Mouse (Mus musculus) liver, embryonic 16.5 days (tissue): ENCODE measurements around the gene Samt1. TPM values are rescaled to one million over a fixed set of nuclear protein-coding genes. Genes with fewer than 3 reads are reported as not detected.
"Not testable (repeated sequence)": the region's sequence is repeated elsewhere in the genome, so short reads cannot be mapped to it uniquely, and the experiment has no call there.

ENCODE experiments used
- ATAC-seq: fragments of 200-750 bp; cut with Nextera tagmentation; 2 replicates; pipeline ENCODE4 v1.8.0; 2017; ENCODE audit warnings: low read depth, mild to moderate bottlenecking, moderate number of reproducible peaks, moderate library complexity
- H3K27ac ChIP-seq: fragments of 300-500 bp; sonication (generic); 2 replicates; pipeline ENCODE4 v1.5.1; 2014; ENCODE audit warnings: mild to moderate bottlenecking, low read length
- H3K27me3 ChIP-seq: fragments of 300-500 bp; sonication (generic); 2 replicates; pipeline ENCODE4 v1.6.1; 2014; ENCODE audit warnings: low read depth, low read length, mixed read lengths; ENCODE audit not compliant: control insufficient read depth, insufficient read depth
- H3K36me3 ChIP-seq: fragments of 300-500 bp; sonication (generic); 2 replicates; pipeline ENCODE4 v1.6.1; 2014; ENCODE audit warnings: mild to moderate bottlenecking; ENCODE audit not compliant: control insufficient read depth, insufficient read depth
- H3K4me1 ChIP-seq: fragments of 300-500 bp; sonication (generic); 2 replicates; pipeline ENCODE4 v1.6.1; 2014; ENCODE audit warnings: low read depth, low read length, mixed read lengths; ENCODE audit not compliant: control insufficient read depth
- H3K4me2 ChIP-seq: fragments of 300-500 bp; sonication (generic); 2 replicates; pipeline ENCODE4 v1.6.1; 2014; ENCODE audit warnings: low read depth, low read length, mixed read lengths
- H3K4me3 ChIP-seq: fragments of 300-500 bp; sonication (generic); 2 replicates; pipeline ENCODE4 v1.5.1; 2014; ENCODE audit warnings: low read depth, mild to moderate bottlenecking, low read length
- H3K9ac ChIP-seq: fragments of 300-500 bp; sonication (generic); 2 replicates; pipeline ENCODE4 v1.6.1; 2014; ENCODE audit warnings: low read depth, low read length
- H3K9me3 ChIP-seq: fragments of 300-500 bp; sonication (generic); replicated peaks from 2 replicates; pipeline ENCODE4 v1.6.1; 2016; ENCODE audit warnings: low read length; ENCODE audit not compliant: control insufficient read depth
- WGBS: fragments of 180-500 bp; shearing (Covaris S2); extraction: QIAGEN DNeasy Blood & Tissue Kit; methylation state at CpG from one replicate; pipeline ENCODE4 v1.1.7; 2014; ENCODE audit not compliant: insufficient replicate concordance; 5-methylcytosine and 5-hydroxymethylcytosine counted together
- polyA plus RNA-seq: library from polyadenylated mRNA; unstranded; fragments of >200 nt; fragmentation: Nextera tagmentation; extraction: Ambion mirVana; gene quantifications from 2 replicates; pipeline ENCODE4 v1.2.1, GENCODE M21; 2015

Samt1 gene
- not detected in 2 replicates for polyA plus RNA-seq

DNA sequence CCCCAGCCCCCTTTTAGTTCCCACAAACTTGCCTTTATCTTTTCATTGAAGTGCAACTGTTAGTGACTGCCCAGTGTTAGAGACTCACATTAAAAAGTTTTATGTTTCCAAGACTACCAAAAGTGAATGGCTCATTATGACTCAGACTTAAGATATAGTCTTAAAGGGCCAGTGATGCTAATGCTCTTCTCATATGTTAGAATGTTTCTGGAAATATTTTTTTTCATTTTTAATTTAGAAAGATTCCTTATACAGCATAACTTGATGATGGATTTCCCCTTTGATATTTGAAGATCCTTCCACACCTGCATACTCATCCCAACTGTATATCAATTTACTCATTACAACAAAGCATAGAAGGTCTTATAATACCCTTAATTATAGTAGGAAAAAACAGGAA lies at the start of gene Samt1:
Gene Samt1, minus strand, starts transcription at position 101 of the 400 bp plus-strand sequence.
- H3K27ac ChIP-seq, H3K4me3 ChIP-seq, H3K27me3 ChIP-seq, H3K36me3 ChIP-seq, H3K9ac ChIP-seq, ATAC-seq, H3K9me3 ChIP-seq, H3K4me1 ChIP-seq, H3K4me2 ChIP-seq: not testable (repeated sequence)

DNA sequence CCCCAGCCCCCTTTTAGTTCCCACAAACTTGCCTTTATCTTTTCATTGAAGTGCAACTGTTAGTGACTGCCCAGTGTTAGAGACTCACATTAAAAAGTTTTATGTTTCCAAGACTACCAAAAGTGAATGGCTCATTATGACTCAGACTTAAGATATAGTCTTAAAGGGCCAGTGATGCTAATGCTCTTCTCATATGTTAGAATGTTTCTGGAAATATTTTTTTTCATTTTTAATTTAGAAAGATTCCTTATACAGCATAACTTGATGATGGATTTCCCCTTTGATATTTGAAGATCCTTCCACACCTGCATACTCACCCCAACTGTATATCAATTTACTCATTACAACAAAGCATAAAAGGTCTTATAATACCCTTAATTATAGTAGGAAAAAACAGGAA lies 42.5 kb upstream of the Samt1 start, which contains the start of gene Gm10057:
Gene Gm10057, minus strand, starts transcription at position 101 of the 400 bp plus-strand sequence.
- ATAC-seq, H3K27ac ChIP-seq, H3K4me2 ChIP-seq, H3K4me3 ChIP-seq, H3K36me3 ChIP-seq, H3K27me3 ChIP-seq, H3K4me1 ChIP-seq, H3K9ac ChIP-seq, H3K9me3 ChIP-seq: not testable (repeated sequence)

DNA sequence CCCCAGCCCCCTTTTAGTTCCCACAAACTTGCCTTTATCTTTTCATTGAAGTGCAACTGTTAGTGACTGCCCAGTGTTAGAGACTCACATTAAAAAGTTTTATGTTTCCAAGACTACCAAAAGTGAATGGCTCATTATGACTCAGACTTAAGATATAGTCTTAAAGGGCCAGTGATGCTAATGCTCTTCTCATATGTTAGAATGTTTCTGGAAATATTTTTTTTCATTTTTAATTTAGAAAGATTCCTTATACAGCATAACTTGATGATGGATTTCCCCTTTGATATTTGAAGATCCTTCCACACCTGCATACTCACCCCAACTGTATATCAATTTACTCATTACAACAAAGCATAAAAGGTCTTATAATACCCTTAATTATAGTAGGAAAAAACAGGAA lies 21.3 kb upstream of the Samt1 start, which contains the start of gene 4921511M17Rik:
Gene 4921511M17Rik, minus strand, starts transcription at position 101 of the 400 bp plus-strand sequence.
- H3K4me1 ChIP-seq, H3K9ac ChIP-seq, ATAC-seq, H3K4me2 ChIP-seq, H3K27ac ChIP-seq, H3K4me3 ChIP-seq, H3K9me3 ChIP-seq, H3K36me3 ChIP-seq, H3K27me3 ChIP-seq: not testable (repeated sequence)

DNA sequence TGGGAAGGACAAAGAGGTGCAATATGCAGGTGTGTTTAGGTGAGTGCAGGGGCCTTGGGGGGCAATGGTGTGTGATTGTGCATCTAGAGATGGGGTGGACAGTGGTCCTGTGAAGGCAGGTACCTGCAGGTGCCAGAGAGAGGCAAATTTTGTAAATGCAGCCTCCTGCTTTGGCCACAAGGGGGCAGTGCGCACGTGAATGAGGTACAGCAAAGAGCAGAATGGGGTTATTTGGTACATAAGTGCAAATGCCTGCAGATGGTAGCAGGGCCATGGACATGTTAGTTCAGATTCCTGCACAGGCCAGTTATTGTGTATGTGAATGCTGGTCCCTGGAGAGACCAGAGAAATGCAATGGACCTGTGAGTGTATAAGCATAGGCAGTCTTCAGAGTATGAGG lies 35.5 kb downstream of the Samt1 start:
- H3K36me3 ChIP-seq, H3K9ac ChIP-seq, H3K4me2 ChIP-seq, H3K4me1 ChIP-seq, H3K27me3 ChIP-seq, ATAC-seq, H3K27ac ChIP-seq, H3K9me3 ChIP-seq, H3K4me3 ChIP-seq: not testable (repeated sequence)
- no CpG with 5 or more reads among the region's 2 CpGs for WGBS

DNA sequence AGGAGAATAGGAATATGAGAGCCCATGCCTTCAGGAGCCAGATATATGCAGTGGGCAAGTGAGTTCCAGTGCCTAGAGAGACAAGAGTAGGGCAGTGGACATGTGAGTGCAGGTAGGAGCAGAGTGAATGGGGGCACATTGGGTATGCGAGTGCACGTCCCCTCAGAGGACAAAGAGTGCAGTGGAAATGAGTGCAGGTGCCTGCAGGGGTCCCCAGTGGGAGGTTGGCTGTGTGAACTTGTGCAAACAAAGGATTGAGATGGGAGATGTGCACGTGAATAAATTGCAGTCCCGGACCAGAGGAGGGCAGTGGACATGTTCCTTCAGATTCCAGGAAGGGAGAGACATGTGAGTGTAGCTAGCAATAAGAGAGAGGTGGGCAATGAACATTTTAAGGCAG lies 36.0 kb downstream of the Samt1 start:
- H3K36me3 ChIP-seq, H3K27ac ChIP-seq, H3K27me3 ChIP-seq, H3K4me1 ChIP-seq, ATAC-seq, H3K4me2 ChIP-seq, H3K9me3 ChIP-seq, H3K4me3 ChIP-seq, H3K9ac ChIP-seq: not testable (repeated sequence)
- WGBS, result 26% methylated on average over 4 of the region's 4 CpGs

DNA sequence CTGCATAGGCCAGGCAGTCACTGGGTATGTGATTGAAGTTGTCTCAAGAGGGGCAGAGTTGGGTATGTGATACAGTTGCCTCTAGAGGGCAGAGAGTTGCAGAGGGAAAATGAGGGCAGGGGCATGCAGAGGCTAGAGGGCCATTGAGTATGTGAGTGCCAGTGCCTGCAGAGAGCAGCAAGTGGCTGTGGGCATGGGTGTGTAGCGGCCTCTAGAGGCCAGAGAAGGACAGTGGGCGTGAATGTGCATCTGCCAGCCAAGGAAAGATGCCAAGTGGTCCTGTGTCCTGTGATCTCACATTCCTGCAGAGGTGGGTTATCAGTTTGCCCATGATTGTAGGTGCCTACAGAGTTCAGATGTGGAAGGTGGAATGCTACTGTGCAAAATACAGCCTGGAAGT lies 38.0 kb downstream of the Samt1 start:
- no peak for ATAC-seq
- WGBS, result 8% methylated on average over 2 of the region's 2 CpGs
- Histone ChIP-seq H3K9ac (no peak overlapping the region), H3K4me1 (no peaks in the 10 kb centered on the region), H3K36me3 (no peaks in the 10 kb centered on the region), H3K4me2 (no peak overlapping the region), H3K4me3 (no peak overlapping the region), H3K9me3 (no peaks in the 10 kb centered on the region), H3K27ac (no peak overlapping the region), H3K27me3 (no peaks in the 10 kb centered on the region)

DNA sequence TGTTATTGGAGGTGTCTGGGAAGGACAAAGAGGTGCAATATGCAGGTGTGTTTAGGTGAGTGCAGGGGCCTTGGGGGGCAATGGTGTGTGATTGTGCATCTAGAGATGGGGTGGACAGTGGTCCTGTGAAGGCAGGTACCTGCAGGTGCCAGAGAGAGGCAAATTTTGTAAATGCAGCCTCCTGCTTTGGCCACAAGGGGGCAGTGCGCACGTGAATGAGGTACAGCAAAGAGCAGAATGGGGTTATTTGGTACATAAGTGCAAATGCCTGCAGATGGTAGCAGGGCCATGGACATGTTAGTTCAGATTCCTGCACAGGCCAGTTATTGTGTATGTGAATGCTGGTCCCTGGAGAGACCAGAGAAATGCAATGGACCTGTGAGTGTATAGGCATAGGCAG lies 59.6 kb downstream of the Samt1 start:
- not testable (repeated sequence) for H3K4me3 ChIP-seq, H3K9me3 ChIP-seq, H3K27me3 ChIP-seq, H3K4me2 ChIP-seq, H3K27ac ChIP-seq, H3K9ac ChIP-seq, H3K4me1 ChIP-seq, ATAC-seq, H3K36me3 ChIP-seq
- no CpG with 5 or more reads among the region's 2 CpGs for WGBS

Other genes starting within 250 kb of the Samt1 start
- 1.1 TPM in 2 replicates for gene Spin2c, start 180.4 kb downstream of the Samt1 start, polyA plus RNA-seq
- not detected in 2 replicates for gene 4921511M17Rik, start 21.2 kb upstream of the Samt1 start, polyA plus RNA-seq
- not detected in 2 replicates for gene Gm10057, start 42.4 kb upstream of the Samt1 start, polyA plus RNA-seq
- not detected in 2 replicates for gene Gm15140, start 108.0 kb upstream of the Samt1 start, polyA plus RNA-seq